Mouse (Mus musculus) heart, postnatal 25 days (tissue): ENCODE results near the gene Fmc1. TPM values are rescaled to one million over a fixed set of nuclear protein-coding genes. Genes with fewer than 3 reads are reported as not detected.

ENCODE experiments used
- DNase-seq: peaks from one replicate; pipeline ENCODE4 v3.0.0; 2022; ENCODE audit warnings: low spot score
- intact Hi-C: fragments of 180-260 bp; cut with DNase I; formaldehyde crosslinking; loops from one replicate; pipeline ENCODE4 v1.15.1; 2025
- microRNA-seq: library from miRNA; unstranded; fragments of <30 nt; microRNA quantifications from one replicate; pipeline ENCODE4 v1.2.0, GENCODE M21; 2022
- total RNA-seq, 2 experiments: library from RNA; stranded (reverse); gene quantifications; 2 replicates each; pipeline ENCODE4 v1.2.3; 2021

Fmc1 gene
- total RNA-seq, 2 experiments from 2014 or later, result 231 to 256 TPM

DNA sequence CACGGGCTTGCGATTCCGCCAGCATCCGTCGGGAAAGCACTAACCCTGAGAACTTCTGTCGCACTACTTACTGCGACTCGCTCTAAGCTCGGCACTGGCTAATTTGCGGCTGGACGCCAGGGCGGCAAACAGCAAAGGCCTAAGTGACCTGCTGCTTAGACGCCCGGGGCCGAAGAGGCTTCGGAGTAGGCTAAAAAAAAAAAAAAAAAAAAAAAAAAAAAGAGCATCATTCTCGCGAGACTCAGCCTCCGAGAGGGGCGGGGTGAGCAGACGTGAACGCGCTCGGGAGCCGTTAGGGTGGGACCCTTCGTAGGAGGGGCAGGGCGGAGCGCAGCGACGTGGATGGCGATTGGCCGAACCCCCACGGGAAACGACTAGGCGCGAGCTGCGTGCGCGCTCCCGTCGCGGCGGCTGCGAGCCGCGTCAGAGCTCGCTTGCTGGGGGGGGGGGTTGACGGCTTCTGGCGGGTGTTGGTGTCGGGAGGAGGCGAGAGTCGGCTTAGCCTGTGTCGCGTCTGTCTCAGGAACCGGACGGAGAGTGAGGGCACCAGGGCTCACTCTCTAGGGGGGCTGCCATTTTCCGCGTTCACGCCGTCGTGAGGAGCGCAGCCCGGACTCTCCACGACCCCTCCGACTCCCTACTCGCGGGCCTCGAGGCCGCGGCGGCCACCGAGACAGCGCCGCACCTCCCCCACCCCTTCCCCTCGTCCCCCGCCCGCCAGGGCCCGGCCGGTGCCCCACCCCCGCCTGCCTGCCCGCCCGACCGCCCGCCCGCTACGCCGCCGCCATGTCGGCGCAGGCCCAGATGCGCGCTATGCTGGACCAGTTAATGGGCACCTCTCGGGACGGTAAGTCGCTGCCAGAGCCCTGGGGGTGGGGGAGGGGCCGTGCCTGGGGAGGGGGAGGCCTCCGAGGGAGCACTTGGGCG is 18.0 kb downstream of the Fmc1 start, which contains the start of gene Luc7l2:
Luc7l2 (plus strand) TSS at position 273 of the 927 bp plus-strand sequence.
- peak; percentile 93 for DNase-seq
- intact Hi-C loops, result loop anchor here (5.0 kb wide), 1 partner anchor 656 kb away; the partner anchor contains the start of gene Kdm7a

DNA sequence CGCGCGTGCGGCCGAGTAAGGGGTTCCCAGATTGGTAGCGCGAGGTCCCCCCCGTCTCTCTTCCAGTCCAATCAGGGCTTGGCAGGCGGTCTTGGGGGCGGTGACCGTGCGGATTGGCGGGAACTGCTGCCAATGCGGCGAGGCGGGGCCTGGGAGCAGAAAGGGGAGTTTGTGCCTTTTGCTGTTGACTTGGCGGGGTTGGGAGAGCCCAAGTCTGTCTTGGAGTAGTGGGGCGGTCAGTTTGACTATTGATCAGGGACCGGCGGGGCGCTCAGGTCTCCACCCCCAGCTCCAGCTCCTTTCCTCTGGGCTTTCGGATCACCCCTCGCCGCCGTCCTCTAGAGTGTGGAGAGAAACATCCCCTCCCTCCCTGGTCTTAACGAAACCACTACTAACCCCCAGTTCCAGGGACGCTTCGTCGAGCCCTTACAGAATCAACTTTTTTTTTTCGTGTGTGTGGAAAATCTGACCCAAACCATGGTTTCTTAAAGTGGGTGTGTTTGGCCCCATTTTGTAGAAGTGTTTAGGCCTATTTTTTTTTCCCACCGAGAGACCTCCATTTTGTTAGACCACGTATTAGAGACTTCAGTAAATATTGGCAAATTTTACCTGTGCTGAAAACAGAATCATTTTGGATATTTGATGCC is 18.8 kb downstream of the Fmc1 start:
- peak; percentile 98 for DNase-seq
- intact Hi-C loops, result loop anchor here (5.0 kb wide), 1 partner anchor 655 kb away; the partner anchor contains the start of gene Kdm7a

DNA sequence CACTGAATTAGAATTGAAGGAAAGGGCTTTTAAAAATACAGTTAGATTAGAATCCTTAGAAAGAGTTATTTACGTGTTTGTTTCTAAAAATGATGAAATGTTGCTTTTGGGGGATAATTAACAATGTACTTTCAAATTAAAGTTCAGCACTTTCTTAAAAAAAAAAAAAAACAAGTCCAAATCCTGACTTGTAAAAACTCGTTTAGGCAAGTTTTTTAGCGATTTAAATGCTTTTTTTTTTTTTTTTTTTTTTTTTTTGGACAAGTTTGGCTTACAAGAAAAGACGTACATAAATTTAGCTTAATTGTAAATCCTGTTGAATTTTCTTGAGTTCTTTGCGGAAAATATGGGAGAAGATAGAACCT is 19.3 kb downstream of the Fmc1 start:
- intact Hi-C loops, result loop anchor here (5.0 kb wide), 1 partner anchor 655 kb away; the partner anchor contains the start of gene Kdm7a
- no peak for DNase-seq

DNA sequence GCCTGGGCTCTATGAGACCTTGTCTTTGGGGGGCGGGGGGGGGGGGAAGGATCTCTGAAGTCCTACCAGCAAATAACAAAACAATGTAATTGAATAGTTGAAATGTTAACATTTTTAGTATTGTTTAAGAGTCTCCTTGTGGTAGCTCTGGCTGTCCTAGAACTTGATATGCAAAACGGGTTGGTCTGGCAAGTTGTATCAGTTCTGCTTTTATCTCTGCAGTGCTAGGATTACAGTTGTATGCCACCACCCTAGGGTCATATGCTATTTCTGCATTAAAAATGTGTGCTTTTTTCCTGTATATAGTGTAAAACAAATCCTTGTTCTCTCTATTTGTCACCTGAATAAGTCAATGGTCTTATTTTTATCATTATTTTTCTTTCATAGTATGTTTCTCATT is 42.8 kb downstream of the Fmc1 start:
- no peak for DNase-seq
- intact Hi-C loops, result no loop called here

DNA sequence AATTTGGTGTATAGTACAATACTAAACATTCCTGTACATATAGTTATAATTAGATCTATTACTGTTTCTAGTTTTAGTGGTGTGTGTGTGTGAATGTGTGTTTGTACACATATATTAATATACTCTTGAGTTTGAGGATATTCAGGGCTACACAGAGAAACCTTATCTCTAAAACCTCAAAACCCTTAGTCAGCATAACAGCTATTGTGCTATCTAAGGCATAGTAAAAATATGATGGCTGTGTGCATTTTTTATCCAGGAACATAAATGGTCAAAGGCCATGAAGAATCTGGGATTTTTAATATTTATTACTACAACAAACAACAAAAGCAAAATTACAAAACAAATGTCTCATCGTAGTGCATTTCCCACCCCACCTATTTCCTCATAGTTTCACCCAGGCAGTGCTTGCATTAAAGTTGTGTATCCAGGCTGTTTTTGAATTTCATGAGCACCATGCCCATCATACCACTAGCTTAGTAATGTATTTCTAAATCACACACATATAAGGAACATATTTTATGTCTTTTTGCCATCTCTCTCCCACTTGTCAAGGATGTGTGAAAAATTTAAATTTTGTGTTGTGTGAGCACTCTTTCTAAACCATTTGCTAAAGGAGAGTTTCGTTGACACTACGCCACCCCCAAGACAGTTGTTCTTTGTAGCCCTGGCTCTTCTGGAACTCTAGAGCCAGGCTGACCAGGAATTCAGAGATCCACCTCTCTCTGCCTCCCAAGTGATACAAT is 47.0 kb downstream of the Fmc1 start:
- DNase-seq, result no peak
- intact Hi-C loops, result no loop called here

DNA sequence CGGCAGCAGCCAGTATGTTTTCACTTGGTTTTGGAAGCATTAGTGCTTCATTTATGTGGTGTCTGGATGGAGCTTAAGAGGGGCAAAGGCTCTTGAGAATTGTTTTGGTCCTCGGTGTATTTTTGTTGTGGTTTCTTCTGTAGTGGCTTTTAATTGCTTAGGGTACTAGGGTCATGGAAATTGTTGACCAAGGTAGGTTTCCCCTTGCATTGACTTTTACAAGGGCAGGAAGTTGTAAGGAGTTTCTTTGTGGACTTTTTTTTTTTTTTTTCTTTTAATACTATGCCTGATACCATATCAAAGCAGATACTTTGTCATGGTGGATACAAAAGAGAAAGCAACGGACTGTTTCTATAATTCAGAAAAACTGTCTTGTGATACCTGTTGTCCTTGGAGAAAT is 48.4 kb downstream of the Fmc1 start:
- DNase-seq, result no peak
- intact Hi-C loops, result no loop called here

Small RNAs within 50 kb of the gene (microRNA-seq; reads per million reads assigned to microRNA genes)
- 0.83 reads per million for gene Mir7670

Other genes with a start within 250 kb of the Fmc1 start
- gene Zc3hav1l, start 234.2 kb upstream of the Fmc1 start, total RNA-seq, result 1 to 10 TPM; 1.6 to 2.4 TPM
- gene Zc3hav1, start 178.9 kb upstream of the Fmc1 start, total RNA-seq, result 10 to 100 TPM; 12.6 to 15.3 TPM
- 1 to 10 TPM; 2.2 to 2.5 TPM for gene Ttc26, start 152.0 kb upstream of the Fmc1 start, total RNA-seq
- gene Ubn2, start 99.6 kb upstream of the Fmc1 start, total RNA-seq, result 10 to 100 TPM; 20.7 to 21.5 TPM
- 10 to 100 TPM; 91.0 to 98.8 TPM for gene Luc7l2, start 17.8 kb downstream of the Fmc1 start, total RNA-seq
- under 1 TPM; 0.36 to 0.81 TPM for gene Klrg2, start 103.7 kb downstream of the Fmc1 start, total RNA-seq
- 1 to 10 TPM; 1.6 to 1.7 TPM for gene Clec2l, start 129.6 kb downstream of the Fmc1 start, total RNA-seq